ENCODE assay signal across 13 mouse cellular contexts in the genomic region with DNA sequence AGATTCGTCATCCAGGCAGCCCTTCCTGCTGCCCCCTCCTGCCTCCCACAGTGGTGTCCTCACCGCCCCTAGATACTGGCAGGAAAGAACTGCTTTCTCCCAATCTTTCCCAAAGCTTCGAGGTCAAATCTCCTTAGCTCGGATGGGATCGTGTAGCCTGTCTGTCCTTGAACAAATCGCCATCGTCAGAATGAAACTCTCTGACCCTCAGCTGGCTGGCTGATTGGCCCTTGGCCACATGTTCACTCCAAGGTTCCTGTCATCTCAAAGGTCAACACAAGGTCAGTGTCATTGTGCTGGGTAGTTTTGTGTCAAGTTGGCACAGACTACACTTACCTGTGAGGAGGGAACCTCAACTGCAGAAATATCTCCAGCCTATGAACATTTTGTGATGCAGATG.
"Had no signal": no experiment of that assay in that cellular context is flagged by ENCODE, and none has a peak within 500 bp of the region (broad histone marks: within the 10 kb centered on the region; RNA-seq: fewer than 3 reads in every experiment).

No protein-coding gene starts in this region.

- H3K4me2 ChIP-seq: kidney, embryonic 15.5 days; liver, embryonic 11.5 days; liver, embryonic 15.5 days; lung, embryonic 14.5 days; stomach, embryonic 15.5 days had no signal

- H3K4me3 ChIP-seq: kidney, embryonic 15.5 days; limb, embryonic 10.5 days; liver, embryonic 15.5 days; midbrain, embryonic 10.5 days; myocyte; stomach, embryonic 15.5 days had no signal

- H3K9me3 ChIP-seq: kidney, embryonic 15.5 days; limb, embryonic 10.5 days; liver, embryonic 15.5 days; midbrain, embryonic 10.5 days; stomach, embryonic 15.5 days had no signal

- H3K4me1 ChIP-seq: kidney, embryonic 15.5 days; stomach, embryonic 15.5 days had no signal

- H3K36me3 ChIP-seq: kidney, embryonic 15.5 days; limb, embryonic 10.5 days; liver, embryonic 15.5 days; midbrain, embryonic 10.5 days; stomach, embryonic 15.5 days had no signal

- H3K27ac ChIP-seq: kidney, embryonic 15.5 days; limb, embryonic 10.5 days; liver, embryonic 15.5 days; midbrain, embryonic 10.5 days; stomach, embryonic 15.5 days had no signal

- H3K27me3 ChIP-seq: kidney, embryonic 15.5 days; stomach, embryonic 15.5 days had no signal

- DNase-seq: kidney, postnatal 14 days; lung, embryonic 14.5 days; lung, postnatal 10 days; lung, postnatal 4 days; right cerebral cortex, postnatal 14 days; thymus, postnatal 4 days had no signal

- H3K9ac ChIP-seq: kidney, embryonic 15.5 days; liver, embryonic 15.5 days; lung, embryonic 14.5 days; stomach, embryonic 15.5 days had no signal
